Comparison of ENCODE assay signal across 16 mouse cellular contexts in the genomic region with DNA sequence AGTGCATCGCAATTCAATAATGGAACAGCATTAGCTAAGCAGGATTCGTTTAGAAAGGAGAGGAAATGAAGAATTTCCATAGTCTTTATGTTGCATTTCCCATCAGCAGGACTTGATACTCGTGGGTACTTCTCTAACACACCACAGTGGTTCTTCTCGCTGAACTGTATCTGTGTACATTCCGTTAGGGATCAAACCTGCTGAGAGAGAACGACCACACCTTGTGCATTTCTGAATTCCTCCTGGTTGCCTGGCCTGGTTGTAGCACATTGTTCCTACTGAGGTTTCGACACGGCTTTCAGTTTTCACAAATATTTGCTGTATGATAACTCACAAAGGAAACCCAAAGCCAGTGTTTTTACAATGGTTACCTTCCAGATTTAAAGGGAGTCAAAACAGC. TPM values are rescaled to one million over a fixed set of nuclear protein-coding genes. Genes with fewer than 3 reads are reported as not detected.
DNase-seq lines count a peak whose midpoint lies in the region; ATAC-seq and TF ChIP-seq lines count a peak whose summit lies in the region.
"Had no signal": no experiment of that assay in that cellular context is flagged by ENCODE, and none has a peak within 500 bp of the region (broad histone marks: within the 10 kb centered on the region; RNA-seq: fewer than 3 reads in every experiment).

No protein-coding gene starts in this region.

- no peaks in the 10 kb centered on the region for H3K36me3 ChIP-seq in embryonic facial prominence, embryonic 14.5 days (ENCODE audit: control insufficient read depth, insufficient read depth, low read length)
- no peaks in the 10 kb centered on the region for H3K36me3 ChIP-seq in embryonic facial prominence, embryonic 10.5 days (replicated peaks)
- no peaks in the 10 kb centered on the region for H3K36me3 ChIP-seq in forebrain, postnatal 0 days (ENCODE audit: insufficient read depth)
- H3K36me3 ChIP-seq in limb, embryonic 14.5 days (ENCODE audit: control insufficient read depth, insufficient read depth, low read length): no peaks in the 10 kb centered on the region
- no peaks in the 10 kb centered on the region for H3K36me3 ChIP-seq in midbrain, embryonic 11.5 days (ENCODE audit: control insufficient read depth, insufficient read depth, low read length)
- H3K36me3 ChIP-seq: heart, embryonic 15.5 days; kidney, embryonic 15.5 days; lung, embryonic 15.5 days had no signal

- no peaks in the 10 kb centered on the region for H3K27me3 ChIP-seq in embryonic facial prominence, embryonic 14.5 days (replicated peaks; ENCODE audit: control insufficient read depth, insufficient read depth, low read length)
- no peaks in the 10 kb centered on the region for H3K27me3 ChIP-seq in embryonic facial prominence, embryonic 10.5 days (replicated peaks; ENCODE audit: low read depth, poor library complexity, severe bottlenecking)
- no peaks in the 10 kb centered on the region for H3K27me3 ChIP-seq in forebrain, postnatal 0 days (ENCODE audit: insufficient read depth, low read length)
- no peaks in the 10 kb centered on the region for H3K27me3 ChIP-seq in limb, embryonic 14.5 days (ENCODE audit: control insufficient read depth, insufficient read depth, low read length)
- no peaks in the 10 kb centered on the region for H3K27me3 ChIP-seq in midbrain, embryonic 11.5 days (ENCODE audit: control insufficient read depth, insufficient read depth, low read length)
- H3K27me3 ChIP-seq: heart, embryonic 15.5 days; kidney, embryonic 15.5 days; lung, embryonic 15.5 days had no signal

- no peak for ATAC-seq in embryonic facial prominence, embryonic 14.5 days (ENCODE audit: low read depth)
- no peak for ATAC-seq in forebrain, postnatal 0 days
- ATAC-seq in limb, embryonic 14.5 days (ENCODE audit: low FRiP score, low read depth): no peak
- no peak for ATAC-seq in midbrain, embryonic 11.5 days (ENCODE audit: low FRiP score)

- no peaks in the 10 kb centered on the region for H3K4me1 ChIP-seq in embryonic facial prominence, embryonic 14.5 days (ENCODE audit: control insufficient read depth, insufficient read depth, low read length)
- peaks cover 12% of the 10 kb centered on the region for H3K4me1 ChIP-seq in embryonic facial prominence, embryonic 10.5 days
- no peaks in the 10 kb centered on the region for H3K4me1 ChIP-seq in forebrain, postnatal 0 days (ENCODE audit: insufficient read depth)
- peaks cover 16% of the 10 kb centered on the region; the same call in 1 of the 2 replicates for H3K4me1 ChIP-seq in limb, embryonic 14.5 days (ENCODE audit: control insufficient read depth, insufficient read depth, low read length)
- no peaks in the 10 kb centered on the region for H3K4me1 ChIP-seq in midbrain, embryonic 11.5 days (ENCODE audit: control insufficient read depth, insufficient read depth, low read length)
- H3K4me1 ChIP-seq: heart, embryonic 15.5 days; kidney, embryonic 15.5 days; lung, embryonic 15.5 days had no signal

- intact Hi-C loops in left cerebral cortex, postnatal 25 days (cut with DNase I): no loop called here

- TF ChIP-seq POLR2A in limb, embryonic 14.5 days (IDR thresholded peaks at IDR 0.05; ENCODE audit: borderline replicate concordance, extremely low read depth, insufficient read depth, insufficient read length): no peak

- H3K27ac ChIP-seq in embryonic facial prominence, embryonic 14.5 days (replicated peaks; ENCODE audit: low read depth, low read length): no peak overlapping the region
- H3K27ac ChIP-seq in embryonic facial prominence, embryonic 10.5 days (replicated peaks): no peak overlapping the region
- H3K27ac ChIP-seq in forebrain, postnatal 0 days (ENCODE audit: low read depth, low read length): peak overlapping the region; percentile 62
- 0 out of 2 replicates have a peak overlapping the region, but pooled peaks have one; percentile 33 for H3K27ac ChIP-seq in limb, embryonic 14.5 days (replicated peaks; ENCODE audit: low read depth, low read length)
- H3K27ac ChIP-seq in midbrain, embryonic 11.5 days (ENCODE audit: low read depth, low read length): no peak overlapping the region
- H3K27ac ChIP-seq: heart, embryonic 15.5 days; kidney, embryonic 15.5 days; left cerebral cortex, adult 2 months; lung, embryonic 15.5 days had no signal

- H3K9me3 ChIP-seq in embryonic facial prominence, embryonic 14.5 days (ENCODE audit: control insufficient read depth, low read length): no peaks in the 10 kb centered on the region
- H3K9me3 ChIP-seq in embryonic facial prominence, embryonic 10.5 days: no peaks in the 10 kb centered on the region
- H3K9me3 ChIP-seq in forebrain, postnatal 0 days (ENCODE audit: low read length): no peaks in the 10 kb centered on the region
- H3K9me3 ChIP-seq in limb, embryonic 14.5 days (ENCODE audit: control insufficient read depth, low read length): no peaks in the 10 kb centered on the region
- no peaks in the 10 kb centered on the region for H3K9me3 ChIP-seq in midbrain, embryonic 11.5 days (ENCODE audit: control insufficient read depth, low read length)
- H3K9me3 ChIP-seq: heart, embryonic 15.5 days; kidney, embryonic 15.5 days; lung, embryonic 15.5 days had no signal

- no peak overlapping the region for H3K4me3 ChIP-seq in embryonic facial prominence, embryonic 14.5 days (ENCODE audit: low read depth, low read length)
- H3K4me3 ChIP-seq in embryonic facial prominence, embryonic 10.5 days: no peak overlapping the region
- no peak overlapping the region for H3K4me3 ChIP-seq in forebrain, postnatal 0 days (ENCODE audit: low read depth, low read length)
- no peak overlapping the region for H3K4me3 ChIP-seq in limb, embryonic 14.5 days (replicated peaks; ENCODE audit: low read length)
- H3K4me3 ChIP-seq in midbrain, embryonic 11.5 days (ENCODE audit: low read depth, low read length): no peak overlapping the region
- H3K4me3 ChIP-seq: heart, embryonic 15.5 days; kidney, embryonic 15.5 days; left cerebral cortex, adult 2 months; lung, embryonic 15.5 days had no signal

- no peak for DNase-seq in embryonic facial prominence, embryonic 14.5 days (ENCODE audit: low spot score)
- no peak for DNase-seq in embryonic facial prominence, embryonic 10.5 days (ENCODE audit: low spot score)
- DNase-seq in ZHBTc4 (ENCODE audit: low read depth, low spot score): peak; percentile 60
- no peak for DNase-seq in forebrain, postnatal 0 days
- no peak for DNase-seq in limb, embryonic 14.5 days (ENCODE audit: low spot score)
- no peak for DNase-seq in left cerebral cortex, postnatal 25 days (ENCODE audit: low spot score in 2 of 2)
- no peak for DNase-seq in gastrocnemius, adult 18-20 months (ENCODE audit: low spot score)
- DNase-seq in midbrain, embryonic 11.5 days (ENCODE audit: low spot score, missing footprints): no peak
- DNase-seq: cerebellum, adult 11 months; spleen, adult 18-20 months had no signal

- 0 out of 2 replicates have a peak overlapping the region, but pooled peaks have one; percentile 31 for H3K4me2 ChIP-seq in embryonic facial prominence, embryonic 14.5 days (ENCODE audit: low read depth, low read length)
- no peak overlapping the region for H3K4me2 ChIP-seq in forebrain, postnatal 0 days (ENCODE audit: low read depth)
- no peak overlapping the region for H3K4me2 ChIP-seq in limb, embryonic 14.5 days (replicated peaks; ENCODE audit: low read depth, low read length, severe bottlenecking)
- H3K4me2 ChIP-seq in midbrain, embryonic 11.5 days: no peak overlapping the region
- H3K4me2 ChIP-seq: liver, embryonic 11.5 days; lung, embryonic 15.5 days had no signal

- no peak for TF ChIP-seq CTCF in forebrain, postnatal 0 days (IDR thresholded peaks at IDR 0.05; ENCODE audit: low read depth)

- no peak overlapping the region for H3K9ac ChIP-seq in embryonic facial prominence, embryonic 14.5 days (ENCODE audit: low read depth, low read length)
- H3K9ac ChIP-seq in forebrain, postnatal 0 days: no peak overlapping the region
- no peak overlapping the region for H3K9ac ChIP-seq in limb, embryonic 14.5 days (ENCODE audit: low read depth, low read length, severe bottlenecking)
- H3K9ac ChIP-seq in midbrain, embryonic 11.5 days (ENCODE audit: low read length): no peak overlapping the region
- H3K9ac ChIP-seq: heart, embryonic 15.5 days; kidney, embryonic 15.5 days; lung, embryonic 15.5 days had no signal

- 57% methylated on average over 8 of the region's 8 CpGs for WGBS in embryonic facial prominence, embryonic 14.5 days
- 73% methylated on average over 8 of the region's 8 CpGs for WGBS in embryonic facial prominence, embryonic 10.5 days
- 52% methylated on average over 8 of the region's 8 CpGs for WGBS in forebrain, postnatal 0 days
- WGBS in limb, embryonic 14.5 days: 61% methylated on average over 8 of the region's 8 CpGs
- 72% methylated on average over 8 of the region's 8 CpGs for WGBS in midbrain, embryonic 11.5 days

RNA-seq across cellular contexts. Expression of gene Lgi1, which starts 19.6 kb away (rescaled TPM):
- polyA plus RNA-seq in embryonic facial prominence, embryonic 14.5 days (2014; fragmentation: Nextera tagmentation; extraction: Ambion mirVana): 5.9 and 6.1 TPM in 2 replicates
- 1.2 and 1.4 TPM in 2 replicates for polyA plus RNA-seq in embryonic facial prominence, embryonic 10.5 days (2016; fragmentation: Nextera tagmentation; extraction: Ambion mirVana)
- 19.2 and 20.3 TPM in 2 replicates for total RNA-seq in forebrain, postnatal 0 days (2014; rRNA removed)
- 19.3 and 25.7 TPM in 2 replicates for polyA plus RNA-seq in forebrain, postnatal 0 days (2015; fragmentation: Nextera tagmentation; extraction: Ambion mirVana)
- polyA plus RNA-seq in limb, embryonic 14.5 days (2012; rRNA removed): 2.3 and 2.5 TPM in 2 replicates
- polyA plus RNA-seq in limb, embryonic 14.5 days (2014; fragmentation: Nextera tagmentation; extraction: Ambion mirVana): 1.7 and 3.3 TPM in 2 replicates
- total RNA-seq in left cerebral cortex, postnatal 25 days (2021): 100 to 1,000 TPM; 141 to 144 TPM
- total RNA-seq in gastrocnemius, adult 18-20 months (2021): 1 to 10 TPM; 4.3 to 6.8 TPM
- 2.0 and 2.5 TPM in 2 replicates for polyA plus RNA-seq in midbrain, embryonic 11.5 days (2014; fragmentation: Nextera tagmentation; extraction: Ambion mirVana)
- total RNA-seq: common myeloid progenitor, adult 5-6 weeks had no signal

RNA-seq across cellular contexts. Expression of gene Fra10ac1, which starts 20.8 kb away (rescaled TPM):
- polyA plus RNA-seq in embryonic facial prominence, embryonic 14.5 days (2014; fragmentation: Nextera tagmentation; extraction: Ambion mirVana): 26.0 and 27.3 TPM in 2 replicates
- polyA plus RNA-seq in embryonic facial prominence, embryonic 10.5 days (2016; fragmentation: Nextera tagmentation; extraction: Ambion mirVana): 44.1 and 44.6 TPM in 2 replicates
- 10.6 and 13.0 TPM in 2 replicates for total RNA-seq in forebrain, postnatal 0 days (2014; rRNA removed)
- 32.6 and 36.1 TPM in 2 replicates for polyA plus RNA-seq in forebrain, postnatal 0 days (2015; fragmentation: Nextera tagmentation; extraction: Ambion mirVana)
- polyA plus RNA-seq in limb, embryonic 14.5 days (2012; rRNA removed): 16.7 and 30.9 TPM in 2 replicates
- polyA plus RNA-seq in limb, embryonic 14.5 days (2014; fragmentation: Nextera tagmentation; extraction: Ambion mirVana): 32.4 and 33.6 TPM in 2 replicates
- 10 to 100 TPM; 14.5 to 16.7 TPM for total RNA-seq in left cerebral cortex, postnatal 25 days (2021)
- total RNA-seq in gastrocnemius, adult 18-20 months (2021): 10 to 100 TPM; 11.6 to 12.1 TPM
- 45.7 and 47.5 TPM in 2 replicates for polyA plus RNA-seq in midbrain, embryonic 11.5 days (2014; fragmentation: Nextera tagmentation; extraction: Ambion mirVana)

Comparison
In these comparisons a context has a peak if more than half of its experiments do, and no peak if none do; other contexts are left out.
1. H3K27ac ChIP-seq: peak in forebrain, postnatal 0 days (single experiment) and limb, embryonic 14.5 days (single experiment); none in embryonic facial prominence, embryonic 14.5 days (single experiment), embryonic facial prominence, embryonic 10.5 days (single experiment) and midbrain, embryonic 11.5 days (single experiment).